Mouse (Mus musculus) embryonic facial prominence, embryonic 10.5 days (tissue): ENCODE results near the gene Olfr1306. TPM values are rescaled to one million over a fixed set of nuclear protein-coding genes. Genes with fewer than 3 reads are reported as not detected.

Source experiments
- DNase-seq: peaks from one replicate; pipeline ENCODE4 v3.0.0-alpha.2; 2017; ENCODE audit warnings: low spot score
- H3K27ac ChIP-seq: fragments of 300-500 bp; sonication (generic); replicated peaks from 2 replicates; pipeline ENCODE4 v1.5.1; 2016; ENCODE audit warnings: mild to moderate bottlenecking
- H3K27me3 ChIP-seq: fragments of 300-500 bp; sonication (generic); replicated peaks from 2 replicates; pipeline ENCODE4 v1.6.1; 2016; ENCODE audit warnings: low read depth, mild to moderate bottlenecking; ENCODE audit not compliant: poor library complexity, severe bottlenecking
- H3K36me3 ChIP-seq: fragments of 300-500 bp; sonication (generic); replicated peaks from 2 replicates; pipeline ENCODE4 v1.6.1; 2016; ENCODE audit warnings: mild to moderate bottlenecking, moderate library complexity
- H3K4me1 ChIP-seq: fragments of 300-500 bp; sonication (generic); 2 replicates; pipeline ENCODE4 v1.6.1; 2016
- H3K4me3 ChIP-seq: fragments of 300-500 bp; sonication (generic); 2 replicates; pipeline ENCODE4 v1.5.1; 2016; ENCODE audit warnings: mild to moderate bottlenecking, moderate library complexity
- H3K9me3 ChIP-seq: fragments of 300-500 bp; sonication (generic); 2 replicates; pipeline ENCODE4 v1.6.1; 2016; ENCODE audit warnings: mild to moderate bottlenecking
- WGBS: fragments of 180-500 bp; shearing (Covaris S2); methylation state at CpG from one replicate; pipeline ENCODE4 v1.1.7; 2016; 5-methylcytosine and 5-hydroxymethylcytosine counted together
- polyA plus RNA-seq: library from polyadenylated mRNA; unstranded; fragments of >200 nt; fragmentation: Nextera tagmentation; extraction: Ambion mirVana; gene quantifications from 2 replicates; pipeline ENCODE4 v1.2.1, GENCODE M21; 2016

Gene Olfr1306
- polyA plus RNA-seq, result not detected in 2 replicates

DNA sequence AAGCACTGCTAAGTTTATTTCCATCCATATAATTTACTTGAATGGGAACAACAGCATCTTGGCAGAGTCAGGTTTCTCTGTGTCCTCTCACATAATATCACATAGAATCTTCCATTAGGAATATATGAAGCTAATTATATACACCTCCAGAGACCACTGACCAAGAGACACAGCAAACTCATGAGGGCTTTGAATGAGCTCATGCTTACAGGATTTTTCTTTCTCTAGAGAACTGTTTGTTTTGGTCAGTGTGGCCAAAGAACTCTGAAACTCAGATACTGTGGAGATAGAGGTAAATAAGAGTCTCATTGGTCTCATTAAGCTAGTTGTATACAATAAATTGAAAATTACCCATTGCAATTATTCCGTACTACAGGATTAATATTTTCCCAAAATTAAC, at the start of gene Olfr1306:
Olfr1306 (minus strand) TSS at position 101 of the 400 bp plus-strand sequence.
- DNase-seq, result no peak
- H3K27me3 ChIP-seq, result no peaks in the 10 kb centered on the region
- 89% methylated on average over 1 of the region's 1 CpGs for WGBS
- no peaks in the 10 kb centered on the region for H3K4me1 ChIP-seq
- H3K9me3 ChIP-seq, result peaks cover 6% of the 10 kb centered on the region; the same call in 1 of the 2 replicates
- H3K27ac ChIP-seq, result no peak within 1 kb of the TSS
- H3K36me3 ChIP-seq, result no peaks in the 10 kb centered on the region
- no peak within 1 kb of the TSS for H3K4me3 ChIP-seq

DNA sequence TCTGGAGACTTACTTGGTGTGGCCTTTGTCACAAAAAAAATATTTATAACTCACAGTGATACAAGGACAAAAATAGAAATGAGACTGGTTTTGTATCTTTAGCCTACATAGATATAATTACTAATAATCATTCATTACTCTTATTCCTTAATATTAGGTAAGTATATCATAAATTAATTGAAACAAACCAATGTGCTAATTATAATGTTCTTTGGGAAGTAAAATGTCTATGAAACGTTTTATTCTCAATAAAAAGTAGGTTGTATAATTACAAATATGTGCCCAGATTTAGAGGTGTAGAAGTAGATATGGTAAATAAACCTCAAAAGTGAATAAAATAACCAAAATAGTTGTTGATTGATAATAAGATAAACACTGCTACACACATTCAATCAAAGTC, 48.8 kb upstream of the Olfr1306 start, which contains the start of gene Olfr1308:
Olfr1308 (minus strand) TSS at position 101 of the 400 bp plus-strand sequence.
- H3K4me3 ChIP-seq, result no peak within 1 kb of the TSS
- H3K9me3 ChIP-seq, result no peaks in the 10 kb centered on the region
- 52% methylated on average over 1 of the region's 1 CpGs for WGBS
- no peaks in the 10 kb centered on the region for H3K27me3 ChIP-seq
- DNase-seq, result no peak
- H3K27ac ChIP-seq, result no peak within 1 kb of the TSS
- no peaks in the 10 kb centered on the region for H3K4me1 ChIP-seq
- no peaks in the 10 kb centered on the region for H3K36me3 ChIP-seq

DNA sequence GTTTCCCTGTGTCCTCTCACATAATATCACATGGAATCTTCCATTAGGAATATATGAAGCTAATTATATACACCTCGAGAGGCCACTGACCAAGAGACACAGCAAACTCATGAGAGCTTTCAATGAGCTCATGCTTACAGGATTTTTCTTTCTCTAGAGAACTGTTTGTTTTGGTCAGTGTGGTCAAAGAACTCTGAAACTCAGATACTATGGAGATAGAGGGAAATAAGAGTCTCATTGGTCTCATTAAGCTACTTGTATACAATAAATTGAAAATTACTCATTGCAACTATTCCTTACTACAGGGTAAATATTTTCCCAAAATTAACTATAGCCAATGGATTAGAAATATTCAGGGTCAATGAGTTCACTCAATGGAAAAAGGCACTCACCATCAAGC, 33.3 kb upstream of the Olfr1306 start, which contains the start of gene Olfr1307:
Olfr1307 (minus strand) TSS at position 101 of the 400 bp plus-strand sequence.
- Histone ChIP-seq H3K4me3 (no peak within 1 kb of the TSS), H3K27ac (no peak within 1 kb of the TSS), H3K9me3 (no peaks in the 10 kb centered on the region), H3K4me1 (no peaks in the 10 kb centered on the region), H3K27me3 (no peaks in the 10 kb centered on the region), H3K36me3 (no peaks in the 10 kb centered on the region)
- WGBS, result 86% methylated on average over 1 of the region's 1 CpGs
- no peak for DNase-seq

DNA sequence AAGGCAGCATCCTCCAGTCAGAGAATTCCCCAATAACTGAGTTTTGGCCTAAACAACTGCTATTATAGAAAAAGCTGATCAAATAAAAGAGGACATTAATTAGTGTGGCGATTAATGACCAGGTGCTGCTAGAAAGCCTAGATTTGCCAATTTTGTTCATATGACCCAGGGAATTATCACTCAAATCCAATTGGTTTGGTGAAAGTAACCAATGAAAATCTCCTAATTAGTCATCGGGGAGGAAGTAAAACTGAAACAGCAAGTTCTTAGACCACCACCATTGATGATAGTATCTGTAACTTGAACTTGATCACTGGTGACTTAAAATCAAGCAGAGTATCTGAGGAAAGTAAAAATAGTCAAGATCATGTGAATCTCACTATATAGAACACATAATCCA, 39.0 kb downstream of the Olfr1306 start, which contains the start of gene Olfr1305:
Olfr1305 (minus strand) TSS at position 101 of the 400 bp plus-strand sequence.
- 90% methylated on average over 2 of the region's 2 CpGs for WGBS
- no peaks in the 10 kb centered on the region for H3K36me3 ChIP-seq
- H3K27me3 ChIP-seq, result no peaks in the 10 kb centered on the region
- no peak within 1 kb of the TSS for H3K4me3 ChIP-seq
- no peak within 1 kb of the TSS for H3K27ac ChIP-seq
- no peak for DNase-seq
- H3K9me3 ChIP-seq, result no peaks in the 10 kb centered on the region
- H3K4me1 ChIP-seq, result no peaks in the 10 kb centered on the region

Other genes starting within 250 kb of the Olfr1306 start
- gene Olfr1301, start 165.3 kb downstream of the Olfr1306 start, polyA plus RNA-seq, result not detected in 2 replicates
- not detected in 2 replicates for gene Olfr1302, start 138.8 kb downstream of the Olfr1306 start, polyA plus RNA-seq
- gene Olfr1303, start 95.9 kb downstream of the Olfr1306 start, polyA plus RNA-seq, result not detected in 2 replicates
- gene Olfr1305, start 39.1 kb downstream of the Olfr1306 start, polyA plus RNA-seq, result not detected in 2 replicates
- gene Olfr1307, start 33.2 kb upstream of the Olfr1306 start, polyA plus RNA-seq, result 0.01 TPM in 1 of 2 replicates, not detected in the other
- not detected in 2 replicates for gene Olfr1308, start 48.7 kb upstream of the Olfr1306 start, polyA plus RNA-seq
- gene Olfr1309, start 74.0 kb upstream of the Olfr1306 start, polyA plus RNA-seq, result not detected in 2 replicates
- not detected in 2 replicates for gene Olfr1310, start 96.4 kb upstream of the Olfr1306 start, polyA plus RNA-seq
- not detected in 2 replicates for gene Olfr1311, start 108.1 kb upstream of the Olfr1306 start, polyA plus RNA-seq
- not detected in 2 replicates for gene Olfr1312, start 134.0 kb upstream of the Olfr1306 start, polyA plus RNA-seq
- not detected in 2 replicates for gene Olfr1313, start 161.6 kb upstream of the Olfr1306 start, polyA plus RNA-seq
- not detected in 2 replicates for gene Olfr1314, start 180.5 kb upstream of the Olfr1306 start, polyA plus RNA-seq
- not detected in 2 replicates for gene Olfr1315-ps1, start 199.2 kb upstream of the Olfr1306 start, polyA plus RNA-seq
- not detected in 2 replicates for gene Olfr1316, start 218.7 kb upstream of the Olfr1306 start, polyA plus RNA-seq
- gene Olfr1317, start 224.1 kb upstream of the Olfr1306 start, polyA plus RNA-seq, result not detected in 2 replicates
- gene Olfr1318, start 237.9 kb upstream of the Olfr1306 start, polyA plus RNA-seq, result not detected in 2 replicates